Mouse (Mus musculus) thymus, postnatal 25 days (tissue): ENCODE results near the gene Zfp617.
"Not testable (repeated sequence)": the region's sequence is repeated elsewhere in the genome, so short reads cannot be mapped to it uniquely, and the experiment has no call there.

Experiments
- DNase-seq: peaks from one replicate; pipeline ENCODE4 v3.0.0; 2022

Gene Zfp617

DNA sequence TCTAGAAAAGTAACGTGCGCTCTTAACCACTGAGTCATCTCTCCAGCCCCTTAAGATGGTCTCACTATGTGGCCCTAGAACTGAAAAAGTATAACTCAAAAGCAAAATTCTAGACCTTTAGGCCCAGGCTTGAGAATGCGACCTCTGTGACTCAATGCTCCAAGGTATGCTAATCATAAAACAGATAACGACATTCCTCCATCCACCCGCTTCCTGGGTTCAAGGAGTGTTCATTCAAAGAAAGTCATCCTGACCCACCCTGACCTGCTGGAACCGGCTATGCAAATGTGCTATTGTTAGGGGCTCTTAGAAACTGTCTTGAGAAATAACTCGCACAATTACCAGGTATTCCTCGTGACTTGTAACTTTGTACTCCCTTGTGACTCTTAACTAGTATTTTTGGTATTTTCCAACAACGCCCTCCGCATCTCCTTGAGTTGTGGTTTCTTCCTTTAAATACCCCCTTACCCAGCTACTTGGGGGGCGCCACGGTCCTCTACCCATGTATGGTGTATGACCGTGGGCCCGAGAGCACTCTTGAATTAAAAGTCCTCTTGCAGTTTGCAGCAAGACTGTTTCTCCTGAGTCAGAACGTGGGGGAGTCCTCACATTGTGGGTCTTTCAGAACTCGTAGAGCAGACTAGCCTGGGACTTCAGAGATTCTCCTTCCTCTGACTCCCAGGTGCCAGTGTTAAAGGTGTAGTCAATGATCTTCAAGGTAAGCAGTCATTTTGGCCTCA lies 44.7 kb downstream of the Zfp617 start:
- not testable (repeated sequence) for DNase-seq

DNA sequence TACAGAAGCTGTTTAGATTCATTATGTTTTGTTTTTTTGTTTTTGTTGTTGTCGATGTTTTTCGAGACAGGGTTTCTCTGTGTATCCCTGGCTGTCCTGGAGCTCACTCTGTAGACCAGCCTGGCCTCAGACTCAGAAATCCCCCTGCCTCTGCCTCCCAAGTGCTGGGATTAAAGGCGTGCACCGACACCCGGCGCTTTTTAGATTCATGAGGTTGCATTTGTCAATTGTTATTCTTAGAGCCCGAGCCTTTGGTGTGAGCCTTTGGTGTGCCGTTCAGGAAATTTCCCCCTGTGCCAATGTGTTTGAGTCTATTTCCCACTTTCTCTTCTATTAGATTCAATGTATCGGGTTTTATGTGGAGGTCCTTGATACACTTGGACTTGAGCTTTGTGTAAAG lies 46.2 kb downstream of the Zfp617 start:
- DNase-seq = no peak

DNA sequence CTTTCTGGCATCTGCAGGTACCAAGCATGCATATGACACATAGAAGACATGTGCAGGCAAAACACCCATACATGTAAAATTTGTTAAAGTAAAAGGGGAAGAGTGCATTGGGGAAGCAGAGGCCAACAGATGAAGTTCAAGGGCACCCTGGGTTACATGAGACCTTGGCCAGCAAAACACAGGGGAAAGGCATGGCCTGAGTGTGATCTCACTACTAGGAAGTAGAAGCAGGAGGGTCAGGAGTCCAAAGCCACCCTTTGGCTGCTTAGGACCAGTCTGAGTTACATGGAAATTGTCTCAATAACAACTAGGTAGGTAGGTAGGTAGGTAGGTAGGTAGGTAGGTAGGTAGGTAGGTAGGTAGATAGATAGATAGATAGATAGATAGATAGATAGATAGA lies 52.0 kb downstream of the Zfp617 start:
- no peak for DNase-seq

DNA sequence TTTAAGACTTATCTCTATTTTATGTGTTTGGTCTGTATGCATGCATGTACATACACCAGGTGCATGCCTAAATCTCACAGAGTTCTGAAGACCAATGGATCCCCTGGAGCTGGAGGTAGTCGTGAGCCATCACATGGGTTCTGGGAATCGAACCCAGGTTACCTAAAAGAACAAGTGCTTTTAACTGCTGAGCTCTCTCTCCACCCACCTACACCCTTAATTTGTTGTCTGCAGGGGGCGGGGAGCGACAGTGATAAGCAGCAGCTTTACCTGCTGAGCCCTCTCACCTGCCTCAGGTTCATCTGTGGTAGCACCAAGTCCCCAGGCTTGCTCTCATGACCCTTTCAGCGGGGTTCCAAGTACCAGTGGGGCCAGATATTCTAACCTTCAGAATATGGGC lies 53.4 kb downstream of the Zfp617 start:
- DNase-seq = no peak

DNA sequence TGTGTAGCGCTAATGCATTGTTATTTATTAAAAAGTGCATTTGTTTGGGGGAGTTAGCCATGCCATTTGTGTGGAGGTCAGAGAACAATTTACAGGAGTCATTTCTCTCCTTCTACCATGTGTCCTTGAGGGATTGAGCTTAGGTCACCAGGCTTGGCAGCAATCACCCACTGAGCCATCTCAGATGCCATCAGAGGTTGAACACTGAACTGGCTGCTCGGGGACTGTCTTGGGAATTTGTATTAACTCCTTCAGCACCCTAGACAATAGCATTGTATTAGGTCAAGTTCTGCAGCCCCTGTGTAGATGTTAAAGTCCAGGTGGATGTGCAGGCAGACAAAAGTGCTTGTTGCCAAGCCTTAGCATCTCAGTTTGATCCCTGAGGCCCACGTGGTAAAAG lies 55.6 kb downstream of the Zfp617 start:
- no peak for DNase-seq

DNA sequence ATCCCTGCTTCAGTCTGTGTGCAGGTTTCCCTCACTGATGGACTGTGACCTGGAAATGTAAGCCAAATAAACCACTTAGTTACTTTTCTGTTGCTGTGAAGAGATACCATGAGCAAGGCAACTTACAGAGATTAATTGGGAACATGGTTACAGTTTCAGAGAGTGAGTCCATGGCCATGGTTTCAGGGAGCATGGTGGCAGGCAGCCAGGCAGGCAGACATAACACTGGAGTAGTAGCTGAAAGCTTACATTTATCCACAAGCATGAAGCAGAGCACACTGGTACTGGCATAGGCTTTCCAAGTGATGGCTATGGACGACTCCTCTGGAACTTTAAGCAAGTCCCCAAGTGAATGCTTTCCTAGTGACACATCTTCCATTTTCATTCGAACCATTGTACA lies 56.7 kb downstream of the Zfp617 start:
- DNase-seq = no peak

DNA sequence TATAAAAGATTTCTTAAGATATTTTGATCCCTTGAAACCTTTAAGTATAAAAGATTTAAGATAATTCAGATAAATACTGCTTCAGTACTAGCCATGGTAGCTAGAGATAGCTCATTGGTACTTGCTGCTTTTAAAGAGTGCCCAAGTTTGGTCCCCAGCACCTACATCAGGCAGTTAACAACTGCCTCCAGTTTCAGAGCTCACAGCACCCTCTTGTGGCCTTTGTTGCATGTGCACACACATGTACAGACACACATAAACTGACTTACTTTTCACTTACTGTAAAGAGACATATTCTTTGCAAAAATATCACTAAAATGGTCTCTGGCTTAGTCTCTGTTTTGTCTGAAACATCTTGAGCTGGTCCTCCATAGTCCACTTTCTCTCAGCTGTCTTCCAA lies 58.0 kb downstream of the Zfp617 start:
- no peak for DNase-seq

DNA sequence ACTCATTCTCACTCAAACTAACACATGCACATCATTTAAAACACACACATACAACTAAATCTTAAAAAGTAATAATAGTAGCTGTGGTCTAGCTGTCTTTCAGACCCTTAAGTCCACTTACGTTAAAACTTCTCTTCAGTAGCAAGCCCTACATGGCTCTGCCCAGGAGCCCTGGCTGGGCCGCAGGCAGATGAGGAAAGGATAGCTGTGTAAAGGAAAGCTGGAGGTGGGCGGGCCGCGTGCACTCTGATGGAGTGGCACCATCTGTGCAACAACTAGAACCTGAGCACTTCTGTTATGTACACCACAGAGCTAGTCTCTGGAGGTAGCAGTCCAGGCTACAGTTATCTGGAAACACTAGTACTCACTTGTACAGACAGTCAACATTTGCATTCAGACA lies 58.8 kb downstream of the Zfp617 start:
- no peak for DNase-seq

DNA sequence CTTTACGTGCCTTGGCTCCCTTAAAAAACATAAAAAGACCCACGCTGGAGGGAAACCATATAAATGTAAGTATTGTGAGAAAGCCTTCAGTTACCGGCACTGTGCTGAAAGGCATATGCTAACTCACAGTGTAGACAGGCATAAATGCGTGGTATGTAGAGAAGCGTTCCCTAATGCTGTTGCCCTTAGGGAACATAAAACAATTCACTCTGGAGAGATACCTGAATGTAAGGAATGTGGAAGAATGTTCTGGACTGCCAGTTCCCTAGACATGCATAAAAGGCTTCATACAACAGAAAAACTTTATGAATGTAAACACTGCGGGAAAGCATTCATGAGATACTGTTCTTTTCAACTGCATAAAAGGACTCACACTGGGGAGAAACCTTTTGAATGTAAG lies 59.7 kb downstream of the Zfp617 start:
- DNase-seq = no peak

DNA sequence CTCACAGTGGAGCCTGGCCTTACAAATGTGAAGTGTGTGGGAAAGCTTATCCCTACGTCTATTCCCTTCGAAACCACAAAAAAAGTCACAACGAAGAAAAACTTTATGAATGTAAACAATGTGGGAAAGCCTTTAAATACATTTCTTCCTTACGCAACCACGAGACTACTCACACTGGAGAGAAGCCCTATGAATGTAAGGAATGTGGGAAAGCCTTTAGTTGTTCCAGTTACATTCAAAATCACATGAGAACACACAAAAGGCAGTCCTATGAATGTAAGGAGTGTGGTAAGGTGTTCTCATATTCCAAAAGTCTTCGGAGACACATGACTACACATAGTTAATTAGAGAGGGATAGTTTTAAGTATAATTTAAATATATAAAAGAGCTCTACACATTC lies 60.2 kb downstream of the Zfp617 start:
- DNase-seq = no peak

DNA sequence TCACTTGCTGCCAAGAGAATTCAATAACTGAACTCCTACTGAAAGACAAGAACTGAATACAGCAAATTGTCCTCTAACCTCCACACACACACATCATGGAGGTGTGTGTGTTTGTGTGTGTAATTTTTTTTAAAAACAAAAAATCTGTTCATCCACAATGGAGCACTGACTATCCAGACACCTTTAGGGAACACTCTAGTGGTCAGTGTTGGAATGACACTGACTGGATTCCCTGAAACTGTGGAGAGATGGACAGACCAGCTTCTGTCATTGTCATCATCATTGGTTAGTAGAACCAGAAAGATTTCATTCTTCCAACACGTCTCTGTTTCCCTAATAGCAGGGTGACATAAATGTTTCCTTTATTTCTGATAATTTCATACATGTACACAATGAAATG lies 63.5 kb downstream of the Zfp617 start:
- no peak for DNase-seq

DNA sequence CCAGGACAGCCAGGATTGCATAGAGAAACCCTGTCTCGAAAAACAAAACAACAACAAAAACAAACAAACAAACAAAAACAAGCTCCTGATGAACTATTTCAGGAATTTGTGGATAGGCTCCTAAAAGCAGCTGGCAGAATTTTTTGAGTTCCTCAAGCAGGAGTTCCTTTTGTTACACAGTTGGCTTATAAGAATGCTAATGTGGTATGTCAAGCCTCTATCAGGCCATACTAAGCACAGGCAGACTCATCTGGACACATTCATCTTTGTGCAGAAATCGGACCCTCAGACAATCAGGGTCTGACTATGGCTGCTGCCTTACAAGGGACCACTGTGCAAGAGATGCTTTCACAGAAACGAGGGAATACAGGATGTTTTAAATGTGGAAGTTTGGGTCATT lies 65.8 kb downstream of the Zfp617 start:
- DNase-seq = no peak

DNA sequence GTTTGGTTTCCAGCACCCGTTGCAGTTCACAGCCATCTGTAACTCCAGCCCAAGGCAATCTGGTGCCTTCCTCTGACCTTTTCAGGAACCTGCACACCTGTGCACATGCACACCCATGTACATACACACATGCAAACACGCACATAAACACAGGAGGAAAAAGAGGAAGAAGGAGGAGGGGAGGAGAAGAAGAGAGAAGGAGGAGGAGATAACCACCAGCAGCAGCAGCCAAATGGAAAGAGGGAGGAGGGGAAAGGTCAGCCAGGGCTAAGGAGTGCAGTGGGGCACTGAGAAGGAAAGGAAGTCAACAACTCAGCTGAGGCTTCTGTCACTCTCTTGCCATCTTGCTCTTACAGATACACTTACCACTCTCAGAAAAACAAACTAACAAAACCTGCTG lies 72.6 kb downstream of the Zfp617 start:
- DNase-seq = no peak

DNA sequence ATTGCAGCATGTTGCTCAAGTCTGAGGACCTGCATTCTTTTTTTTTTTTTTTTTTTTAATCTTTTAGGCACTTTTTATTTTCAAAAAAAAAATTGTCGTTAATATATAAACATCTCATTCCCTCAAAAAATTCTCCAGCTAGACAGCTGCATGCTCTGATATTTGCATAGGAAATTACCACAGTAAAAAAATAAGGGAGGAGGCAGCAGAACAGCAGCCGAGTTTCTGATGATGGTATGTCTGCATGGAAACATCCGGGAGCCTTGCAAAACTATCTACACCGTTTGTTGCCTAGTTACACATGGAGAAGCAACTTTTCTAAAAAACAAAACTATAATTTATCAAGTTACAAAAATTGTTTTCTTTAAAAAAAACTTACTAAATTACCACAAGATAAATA lies 73.0 kb downstream of the Zfp617 start:
- no peak for DNase-seq
